Mouse (Mus musculus): Measurements from ENCODE around the gene Duxf3.
"Not testable (repeated sequence)": the region's sequence is repeated elsewhere in the genome, so short reads cannot be mapped to it uniquely, and the experiment has no call there.

DNA sequence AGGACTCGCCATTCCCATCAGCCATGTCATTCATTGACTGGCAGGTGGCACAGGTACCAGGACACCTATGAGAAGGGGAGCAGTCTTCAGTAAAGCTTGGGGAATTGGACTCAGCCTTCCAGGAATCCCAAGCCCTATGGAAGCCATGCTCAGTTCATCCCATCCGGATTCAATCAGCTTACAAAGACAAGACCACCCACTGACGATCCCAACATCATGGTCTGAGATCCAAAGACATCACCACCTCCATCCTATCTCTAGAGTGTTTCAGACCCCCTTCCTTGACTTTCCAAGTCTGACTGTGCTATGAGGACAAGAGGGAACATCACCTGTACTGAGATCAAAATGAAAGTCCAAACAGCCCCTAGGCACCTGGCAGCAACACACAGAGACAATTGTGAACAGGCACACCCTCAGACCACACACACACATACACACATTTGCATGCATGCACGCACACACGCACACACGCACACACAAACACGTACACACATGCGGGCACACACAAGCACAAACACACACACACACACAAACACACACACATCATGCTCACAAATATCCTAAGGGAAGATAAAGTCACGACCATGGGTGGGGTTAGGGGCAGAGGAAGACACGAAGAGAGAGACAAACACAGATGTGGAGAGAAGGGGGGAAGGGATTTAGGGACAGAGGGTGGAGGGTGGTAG, 722 bp upstream of the Duxf3 start:
- TF ChIP-seq CTCF (IDR thresholded peaks at IDR 0.05; ENCODE audit: low read depth); EP300 (optimal IDR thresholded peaks at IDR 0.05): not testable (repeated sequence)
